Mouse (Mus musculus): ENCODE data around the gene Iqsec1. TPM values are rescaled to one million over a fixed set of nuclear protein-coding genes. Genes with fewer than 3 reads are reported as not detected.
A peak's percentile ranks its signal among the peaks of the same experiment; 100 is the strongest.

Iqsec1 gene
- total RNA-seq, 1 experiment from 2014 or later, result 86.8 TPM

DNA sequence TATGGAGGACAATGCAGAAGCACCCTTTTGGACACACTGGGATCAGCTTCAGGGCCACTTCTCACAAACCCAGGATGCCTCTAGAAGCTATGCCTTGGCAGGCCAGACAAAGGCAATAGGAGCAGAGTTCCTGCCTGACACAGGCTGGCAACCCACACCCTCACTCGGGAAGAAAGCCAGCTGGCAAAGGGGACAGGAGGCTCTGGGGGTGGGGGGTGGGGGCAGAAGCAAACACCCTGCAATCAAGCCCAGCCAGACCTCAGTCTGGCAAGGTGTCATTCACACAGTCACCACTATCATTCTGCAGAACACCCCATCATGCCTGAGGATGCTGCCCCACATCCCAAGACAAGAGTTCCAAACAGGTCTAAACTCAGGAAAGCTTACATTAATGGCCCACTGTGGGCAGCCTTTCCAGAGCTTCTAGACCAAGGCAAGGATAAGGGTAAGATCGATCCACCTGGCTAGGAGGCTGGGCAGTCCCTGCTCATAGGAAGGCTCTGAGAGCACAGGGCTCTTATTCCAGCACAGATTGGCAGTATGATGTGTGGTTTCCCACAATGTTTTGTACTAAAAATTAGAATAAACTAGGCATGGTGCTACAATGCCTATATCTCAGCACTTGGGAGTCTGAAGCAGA lies 283.7 kb downstream of the Iqsec1 start:
- peak; percentile 63 for DNase-seq

DNA sequence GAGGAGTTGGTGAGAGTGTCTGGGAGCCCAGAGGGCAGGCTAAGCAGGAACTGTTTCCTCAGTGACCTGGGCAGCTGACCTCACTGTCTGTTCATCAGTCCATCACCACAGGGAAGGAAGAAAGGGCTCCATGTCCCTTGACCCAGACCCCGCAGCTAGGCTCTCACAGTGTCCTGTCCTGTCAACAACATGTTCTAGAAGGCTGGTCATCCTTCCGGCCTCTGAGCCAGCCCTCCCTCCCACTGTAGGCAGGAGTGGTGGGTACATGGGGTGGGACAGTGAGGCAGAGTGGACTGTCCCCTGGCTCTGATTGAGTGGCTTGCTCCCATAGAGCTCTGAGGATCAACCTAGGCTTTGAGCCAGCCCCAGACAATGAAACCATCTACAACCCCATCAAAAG lies 284.7 kb downstream of the Iqsec1 start:
- DNase-seq, result peak; percentile 49

DNA sequence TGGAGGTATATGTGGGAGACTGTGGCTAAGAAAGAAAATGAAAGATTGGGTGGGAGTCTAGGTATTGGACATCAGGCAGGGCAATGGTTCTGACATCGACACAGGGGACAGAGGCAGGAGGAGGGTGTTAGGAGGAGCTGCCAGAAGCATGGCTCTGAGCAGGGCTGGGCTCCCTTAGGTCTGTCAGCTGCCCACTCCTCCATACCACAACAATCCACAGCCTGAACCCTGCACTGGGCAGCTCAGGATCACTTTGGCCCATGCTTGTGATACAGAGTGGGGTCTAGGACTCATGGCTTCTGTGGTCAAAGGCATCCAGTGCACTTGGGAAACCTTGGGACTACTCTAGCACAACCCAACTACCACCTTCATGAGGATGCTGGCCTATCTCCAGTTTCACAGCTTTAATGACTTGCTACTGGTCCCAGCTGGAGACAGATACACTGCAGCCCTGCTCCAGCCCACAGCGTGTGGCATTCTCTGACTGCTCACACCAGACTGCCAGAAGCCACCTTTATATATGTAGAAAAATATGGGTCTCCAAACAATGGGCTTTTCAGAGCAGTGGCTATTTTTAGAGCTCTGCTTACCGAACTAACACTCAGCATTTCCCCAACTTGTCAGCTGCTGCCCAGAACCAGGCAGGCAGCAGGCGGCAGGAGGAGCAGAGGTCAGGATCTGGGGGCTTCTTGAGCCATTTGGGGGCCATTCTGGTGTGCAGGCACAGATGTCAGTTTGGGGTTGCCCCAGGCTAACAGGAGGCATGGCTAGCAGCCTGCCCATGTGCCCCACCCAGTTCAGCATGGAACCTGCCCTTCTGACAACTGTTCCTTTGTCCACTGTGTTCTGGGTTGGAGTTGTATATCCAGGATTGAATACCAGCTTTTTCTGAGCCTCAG lies 285.4 kb downstream of the Iqsec1 start:
- no peak for DNase-seq

DNA sequence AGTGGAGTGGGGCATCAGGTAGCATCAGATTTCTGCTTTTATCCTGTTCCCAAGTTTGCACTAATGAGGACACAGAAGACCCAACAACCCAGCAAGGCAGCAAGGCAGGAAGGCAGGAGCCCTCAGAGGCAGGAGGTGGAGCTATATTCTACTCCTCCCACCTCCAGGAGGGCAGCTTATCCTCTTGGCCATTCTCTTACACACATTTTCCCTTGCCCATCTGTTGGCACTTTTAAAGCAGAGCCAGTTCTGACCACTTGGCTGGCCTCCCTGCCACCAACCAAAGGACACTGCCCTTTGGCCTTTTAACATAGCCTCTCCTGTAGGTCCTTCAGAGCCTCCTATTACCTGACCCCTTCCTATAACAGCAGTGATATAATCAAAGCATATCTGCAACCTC lies 286.3 kb downstream of the Iqsec1 start:
- DNase-seq, result no peak

DNA sequence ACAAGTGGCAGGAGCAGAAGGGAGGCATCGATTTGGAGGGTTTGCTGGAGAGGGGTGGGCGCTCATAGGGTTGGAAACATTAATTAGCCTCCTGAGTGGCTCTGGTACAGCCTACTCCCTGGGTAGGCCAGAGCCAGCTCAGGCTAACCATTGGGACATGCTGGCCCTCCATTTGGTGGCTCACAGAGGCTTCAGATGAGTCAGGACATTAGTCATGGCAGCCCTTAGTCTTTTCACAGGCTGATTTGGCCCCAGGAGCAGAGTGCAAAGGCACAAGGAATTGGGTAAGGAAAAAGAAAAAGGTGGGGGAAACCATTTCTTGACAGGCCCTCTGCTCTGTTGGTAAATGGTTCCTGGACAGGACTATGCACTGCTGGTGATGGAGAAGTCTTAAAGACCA lies 287.1 kb downstream of the Iqsec1 start:
- DNase-seq, result no peak

DNA sequence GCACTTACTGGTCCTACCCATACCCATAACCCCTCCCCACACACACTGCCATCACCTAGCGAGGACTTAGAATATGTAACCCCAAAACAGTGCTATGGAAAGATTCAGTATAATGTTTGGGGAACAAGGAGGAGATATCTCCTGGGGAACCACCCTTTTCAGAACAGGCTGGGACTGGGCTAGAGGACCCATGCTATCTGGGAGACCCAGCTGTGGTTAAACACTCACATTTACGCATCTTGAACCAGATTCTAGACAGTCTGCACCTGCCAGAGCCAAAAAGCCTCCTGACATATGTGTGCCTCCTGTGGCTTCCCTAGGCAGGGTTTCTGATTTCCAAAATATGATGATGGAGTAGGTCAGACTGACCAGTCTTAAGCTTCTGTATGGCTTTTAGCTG lies 287.7 kb downstream of the Iqsec1 start:
- DNase-seq, result no peak

DNA sequence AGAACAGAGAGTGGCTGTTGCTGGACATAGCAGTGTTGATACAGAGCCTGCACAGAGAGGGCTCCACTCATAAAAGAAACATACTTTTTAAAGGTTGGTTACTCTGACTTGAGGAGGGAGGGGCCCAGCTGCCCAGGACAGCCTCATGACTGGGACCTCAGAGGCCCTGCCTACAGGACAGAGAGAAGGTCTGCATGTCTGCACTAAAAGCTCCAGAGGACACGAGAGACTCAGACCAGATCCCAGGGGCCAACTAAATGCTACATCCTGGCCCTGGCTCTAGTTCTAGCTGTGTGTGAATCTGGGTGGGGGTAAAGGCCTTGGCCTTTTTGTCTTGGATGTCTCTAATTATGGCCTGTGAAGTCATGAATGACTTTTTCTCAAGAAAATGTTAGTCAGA lies 288.4 kb downstream of the Iqsec1 start:
- peak; percentile 47 for DNase-seq

DNA sequence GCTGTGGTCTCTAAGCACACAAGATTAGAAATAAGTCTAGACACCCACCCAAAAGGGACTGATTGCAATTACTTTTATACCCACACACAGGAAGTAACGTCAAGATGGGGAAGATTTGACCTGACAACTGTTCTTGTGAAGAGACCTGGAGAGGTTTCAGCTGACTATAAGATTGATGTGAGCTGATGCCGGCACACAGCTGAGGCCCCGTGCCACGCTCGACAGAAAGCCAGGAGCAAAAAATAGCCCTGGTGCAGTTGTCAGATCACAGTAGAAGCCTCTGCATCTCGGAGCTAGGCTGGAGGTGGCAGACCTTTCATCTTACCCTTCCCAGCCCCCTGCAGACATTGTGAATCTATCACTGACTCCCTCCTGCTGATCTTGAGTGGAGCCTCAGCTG lies 289.6 kb downstream of the Iqsec1 start:
- DNase-seq, result no peak

DNA sequence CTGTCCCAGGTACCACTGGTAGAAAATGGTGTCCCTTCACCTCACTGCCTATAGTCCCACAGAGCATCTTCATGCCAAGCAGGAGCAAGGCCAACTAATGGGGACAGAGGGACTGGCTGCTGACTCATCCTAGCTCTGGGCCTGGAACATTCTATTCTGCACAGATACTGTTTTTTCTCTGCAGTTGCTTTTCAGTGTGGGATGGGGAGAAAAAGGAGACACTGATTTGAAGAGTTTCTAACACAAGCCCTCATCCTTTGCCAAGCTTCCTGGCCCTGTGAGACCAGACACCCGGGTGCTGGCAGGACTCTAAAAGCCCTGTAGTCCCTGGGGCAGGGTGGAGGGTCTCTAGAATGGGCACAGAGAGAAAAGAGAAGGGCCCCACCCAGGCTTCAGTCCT lies 292.7 kb downstream of the Iqsec1 start:
- peak; percentile 54 for DNase-seq

DNA sequence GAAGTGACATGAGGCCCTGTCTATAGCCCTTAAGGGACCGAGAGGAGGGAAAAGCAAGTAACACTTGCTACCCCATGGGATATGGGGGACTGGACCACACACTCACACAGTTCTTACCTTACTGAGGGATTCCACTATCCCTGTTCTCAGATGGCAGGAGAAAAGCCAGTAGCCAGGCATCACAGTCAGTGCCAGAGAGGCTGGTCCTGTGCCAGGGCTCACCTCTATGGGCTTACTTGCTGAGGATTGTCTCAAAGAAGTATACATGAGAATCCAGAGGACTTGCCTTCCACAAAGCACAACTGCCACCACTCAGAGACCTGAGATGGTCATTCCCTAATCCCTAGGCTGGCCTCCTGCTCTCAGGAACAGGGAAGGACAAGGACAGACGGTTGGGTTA lies 296.1 kb downstream of the Iqsec1 start:
- DNase-seq, result no peak

DNA sequence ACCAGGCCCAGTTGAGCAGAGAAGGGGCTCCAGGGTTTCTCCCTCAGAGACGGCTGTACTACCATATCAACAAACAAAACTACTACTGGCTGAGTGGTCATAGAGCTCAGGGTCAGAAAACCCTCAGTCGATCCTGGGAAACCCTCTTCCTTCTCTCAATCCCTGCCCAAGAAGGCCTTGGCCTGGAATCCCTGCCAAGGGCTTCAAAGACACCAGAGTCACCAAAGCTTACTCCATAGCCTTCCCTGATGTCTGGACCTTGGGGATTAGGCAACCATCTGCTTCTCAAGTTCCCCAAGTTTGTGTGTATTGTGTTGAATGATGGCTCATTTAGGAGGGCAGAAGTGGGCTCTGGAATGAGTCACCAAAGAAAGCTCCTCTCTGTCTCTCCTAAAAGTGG lies 296.6 kb downstream of the Iqsec1 start:
- peak; percentile 61 for DNase-seq

DNA sequence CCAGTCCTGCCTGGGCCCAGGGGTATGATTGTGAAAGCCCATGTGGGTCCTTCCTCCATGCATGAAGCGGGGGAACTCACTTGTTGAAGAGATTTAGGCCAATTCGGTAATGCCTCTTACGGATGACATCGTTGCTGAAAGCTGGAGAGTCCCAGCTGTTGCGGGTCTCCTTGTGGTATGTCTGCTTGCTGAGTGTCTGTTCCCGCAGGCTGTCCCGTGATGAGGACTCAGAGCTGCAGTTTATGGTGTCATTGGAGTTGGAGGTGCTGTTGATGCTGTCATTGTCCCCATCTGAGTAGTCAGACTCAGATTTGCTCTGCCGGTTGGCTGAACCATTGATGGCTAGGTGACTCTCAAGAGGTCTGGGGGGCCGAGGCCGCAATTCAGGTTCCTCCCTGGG lies 299.0 kb downstream of the Iqsec1 start:
- no peak for DNase-seq

DNA sequence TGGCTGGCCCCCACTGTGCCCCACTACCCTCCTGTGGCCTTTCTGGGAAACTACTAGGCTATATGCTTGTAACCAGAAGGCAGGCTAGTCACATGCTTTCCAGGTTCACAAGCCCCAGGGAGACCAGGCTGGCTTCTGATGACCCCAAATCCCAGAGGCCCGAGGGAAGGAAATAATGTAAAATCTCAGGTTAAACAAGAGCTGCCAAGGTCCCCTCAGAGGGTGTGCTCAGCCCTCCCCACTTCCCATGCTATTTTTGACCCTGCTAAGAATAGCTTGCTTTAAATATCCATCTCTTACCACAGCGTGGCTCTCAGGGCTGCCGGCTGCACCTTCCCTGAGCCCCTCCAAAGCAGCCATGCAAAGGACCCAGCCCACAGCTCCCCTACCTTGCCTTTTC lies 299.7 kb downstream of the Iqsec1 start:
- DNase-seq, result no peak

DNA sequence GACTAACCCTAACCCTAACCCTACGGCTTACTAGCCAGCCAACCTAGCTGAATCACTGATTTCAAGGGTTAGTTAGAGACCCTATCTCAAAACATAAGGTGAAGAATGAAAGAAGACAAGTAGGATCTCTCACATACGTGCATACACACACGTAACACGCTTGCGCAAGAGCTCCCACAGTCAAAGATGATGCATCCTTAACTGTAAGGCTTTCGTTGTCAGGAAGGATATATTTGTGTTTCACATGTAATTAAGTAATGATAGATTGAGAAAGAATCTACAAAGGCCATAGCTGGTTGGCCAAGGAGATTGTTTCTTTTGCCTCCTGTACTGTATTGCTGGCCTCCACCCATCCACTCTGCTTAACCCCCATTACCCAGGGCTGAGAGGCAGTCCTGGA lies 300.5 kb downstream of the Iqsec1 start:
- DNase-seq, result no peak

DNA sequence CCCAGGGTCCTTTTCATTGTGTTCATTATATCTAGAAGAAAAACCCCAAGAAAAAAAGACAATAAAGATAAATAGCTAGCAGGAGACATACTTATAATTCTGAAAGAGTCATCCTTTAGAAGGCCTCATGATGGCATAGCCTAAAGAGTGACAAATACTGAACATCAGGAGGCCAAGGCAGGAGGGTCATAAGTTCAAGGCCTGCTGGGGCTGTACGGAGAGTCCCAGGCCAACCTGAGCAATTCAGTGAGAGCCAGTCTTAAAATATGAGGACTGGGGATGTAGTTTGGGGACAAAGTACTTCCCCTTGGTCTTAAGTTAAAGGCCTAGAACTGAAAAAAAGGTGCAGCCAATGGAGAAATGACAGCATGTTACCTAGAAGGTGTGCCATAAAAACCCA lies 301.7 kb downstream of the Iqsec1 start:
- DNase-seq, result no peak

DNA sequence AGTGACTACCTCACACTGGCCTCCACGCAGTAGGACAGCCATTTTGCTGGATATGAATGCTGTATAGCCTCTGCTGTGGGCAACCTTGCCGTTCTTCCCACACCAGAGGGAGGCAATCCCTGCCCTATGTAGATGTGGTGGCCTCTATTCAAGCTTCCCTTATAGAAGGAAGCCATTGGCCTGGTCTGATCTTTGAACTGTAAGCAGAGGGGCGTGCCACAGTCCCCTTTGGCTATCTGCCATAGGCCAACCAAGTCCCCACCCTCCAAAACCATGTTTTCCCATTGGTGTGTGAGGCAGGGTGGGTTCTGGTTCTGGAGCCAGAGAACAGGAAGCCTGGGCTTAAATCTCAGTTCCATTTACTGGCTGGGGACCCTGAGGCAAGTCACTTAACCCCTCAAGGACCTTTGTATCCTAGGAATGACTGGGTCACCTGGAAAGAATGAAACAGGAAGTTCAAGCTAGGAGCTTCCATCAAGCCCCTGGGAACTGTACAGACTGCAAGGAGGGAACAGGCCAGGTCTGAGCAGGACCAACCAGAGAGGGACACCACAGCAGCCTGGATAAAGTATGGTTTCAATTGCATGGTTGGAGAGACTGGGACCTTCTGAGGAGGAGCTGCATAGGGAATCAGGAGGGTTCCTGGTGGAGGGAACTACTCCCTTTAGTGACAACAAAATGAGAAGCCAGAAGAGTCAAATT lies 304.5 kb downstream of the Iqsec1 start:
- DNase-seq, result no peak

DNA sequence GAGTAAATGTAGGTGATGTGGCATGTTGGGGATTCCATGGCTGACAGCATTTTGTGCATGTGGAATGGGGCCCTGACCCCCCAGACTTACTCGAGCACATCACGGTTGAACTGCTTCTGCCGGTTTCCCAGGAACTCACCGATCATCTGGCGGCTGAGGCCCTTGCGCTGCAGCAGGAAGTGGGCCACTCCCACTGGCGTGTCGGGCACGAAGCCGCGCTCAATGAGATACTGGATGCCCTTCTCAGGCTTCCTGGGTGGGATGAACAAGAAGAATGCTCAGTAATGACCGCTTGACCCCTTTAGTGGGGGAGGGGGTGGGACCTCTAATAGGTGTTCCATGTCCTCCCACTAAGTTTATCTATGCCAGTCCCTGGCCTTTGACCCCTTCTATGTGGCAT lies 308.1 kb downstream of the Iqsec1 start:
- no peak for DNase-seq

DNA sequence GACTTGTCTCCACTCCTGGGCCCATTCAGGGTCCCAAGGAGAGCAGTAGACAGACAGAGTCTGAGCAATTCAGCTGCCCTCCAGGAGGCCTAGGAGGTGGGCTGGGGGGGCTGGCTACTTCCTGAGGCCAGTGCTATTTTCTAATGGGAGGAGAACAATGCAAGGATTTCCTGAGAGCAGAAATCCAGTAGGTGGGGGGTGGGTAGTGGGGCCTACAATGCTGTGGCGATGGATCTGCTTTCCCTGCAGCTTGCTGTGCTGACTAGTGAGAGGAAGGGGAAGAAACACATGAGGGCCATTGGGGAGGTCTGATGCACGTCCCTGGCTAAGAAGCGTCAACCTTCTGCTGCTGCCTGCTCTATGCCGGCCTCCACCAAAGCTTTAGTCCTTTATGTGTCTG lies 309.7 kb downstream of the Iqsec1 start:
- DNase-seq, result peak; percentile 49

DNA sequence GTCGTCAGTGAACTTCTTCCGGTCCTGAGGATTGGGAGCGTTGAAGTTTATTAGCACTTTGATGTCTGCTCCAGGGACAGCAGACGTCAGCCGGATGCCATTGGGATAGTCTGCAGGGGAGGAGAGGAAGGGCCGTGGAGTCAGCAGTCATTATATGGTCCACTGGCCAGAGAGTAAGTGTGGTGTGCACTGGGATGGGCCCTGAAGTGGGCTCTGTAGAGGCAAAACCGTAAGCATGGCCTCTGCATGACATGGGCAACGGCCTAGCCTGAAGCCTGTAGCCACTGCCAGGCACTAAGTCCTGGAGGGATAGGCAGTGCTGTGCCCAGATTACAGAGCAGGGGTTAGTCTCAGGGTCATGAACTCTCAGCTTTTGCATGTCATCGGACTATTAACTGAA lies 319.8 kb downstream of the Iqsec1 start:
- no peak for DNase-seq

DNA sequence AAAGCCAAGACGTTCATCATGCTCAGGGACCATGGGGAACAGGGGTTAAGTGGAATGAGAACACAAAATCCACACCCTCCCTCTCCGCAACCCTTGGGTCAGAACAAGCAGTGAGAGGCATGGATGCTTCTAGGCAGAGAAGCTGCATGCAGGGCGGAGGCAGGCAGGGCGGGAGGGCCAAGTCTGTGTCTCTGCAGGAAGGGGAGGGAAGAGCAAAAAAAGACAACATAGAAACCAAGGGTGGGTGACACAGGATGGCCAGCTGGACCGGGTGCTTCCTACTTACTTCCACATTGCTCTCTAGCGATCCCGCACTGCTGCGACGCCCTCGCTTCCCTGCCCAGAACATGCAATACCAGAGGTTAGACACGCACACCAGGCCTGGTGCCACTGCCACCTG lies 324.7 kb downstream of the Iqsec1 start:
- peak; percentile 35 for DNase-seq

DNA sequence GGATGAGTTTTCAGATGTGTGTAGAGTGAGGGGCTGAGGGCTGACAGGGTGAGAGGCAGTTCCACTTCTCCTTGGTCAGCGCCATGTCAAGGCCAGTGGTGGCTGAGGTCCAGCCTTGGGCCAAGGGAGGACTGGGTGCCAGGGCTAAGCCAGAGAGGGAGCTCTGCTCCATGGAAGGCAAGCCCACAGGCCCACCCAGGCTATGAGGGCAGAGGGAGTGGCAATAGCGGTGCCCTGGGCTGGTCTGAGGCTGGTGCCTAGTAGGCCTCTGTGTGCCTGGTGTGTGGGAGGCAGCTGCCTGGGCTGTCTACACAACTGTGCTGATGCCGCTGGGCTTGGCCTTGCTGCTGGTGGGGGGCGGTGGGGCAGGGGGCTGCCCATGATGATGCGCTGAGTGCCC lies 326.3 kb downstream of the Iqsec1 start:
- DNase-seq, result peak; percentile 42

DNA sequence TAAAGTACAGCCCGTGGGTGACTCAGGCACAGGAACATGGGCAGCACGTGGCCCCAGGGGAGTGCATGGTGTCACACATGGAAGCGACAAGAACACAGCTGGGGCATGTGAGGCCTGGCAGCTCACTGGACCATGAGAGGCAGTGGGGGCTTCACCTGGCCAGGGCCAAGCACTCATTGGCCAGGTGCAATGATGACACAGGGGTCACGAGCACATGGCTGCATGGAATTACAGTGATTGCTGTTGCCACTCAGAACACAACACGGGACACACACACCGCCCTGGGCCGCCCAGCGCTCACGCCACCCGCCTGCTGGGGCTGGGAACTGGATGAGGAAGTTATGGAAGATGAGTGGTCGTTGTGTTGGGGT lies 327.5 kb downstream of the Iqsec1 start:
- DNase-seq, result no peak

DNA sequence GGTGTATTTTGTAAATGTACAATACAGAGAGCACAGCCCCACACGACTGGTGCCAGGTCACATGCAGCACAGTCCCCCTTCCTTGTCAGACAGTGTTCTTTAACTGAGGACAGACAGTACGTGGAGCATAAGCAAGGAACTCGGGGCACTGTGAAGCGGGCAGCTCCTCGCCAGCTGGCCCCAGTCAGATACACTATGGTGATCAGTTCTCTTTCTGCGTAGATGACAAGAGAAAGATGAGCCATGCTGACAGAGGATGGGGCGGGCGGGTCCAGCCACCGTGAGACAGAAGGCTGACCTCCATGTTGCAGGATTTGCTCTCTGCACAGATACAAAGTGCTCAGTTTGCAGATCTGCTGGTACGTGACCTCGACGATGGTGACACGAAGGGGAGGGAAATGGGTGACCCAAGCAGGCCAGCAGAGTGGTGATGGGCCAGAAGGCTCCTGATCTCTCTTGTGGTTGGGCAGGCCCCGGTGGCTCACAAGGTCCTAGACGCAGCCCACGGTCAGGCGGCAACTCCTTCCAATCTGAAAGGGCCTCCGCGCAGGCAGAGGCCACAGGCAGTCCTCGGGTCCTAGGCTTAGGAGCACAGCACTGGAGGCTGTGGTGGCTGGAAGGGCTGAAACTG lies 328.0 kb downstream of the Iqsec1 start:
- DNase-seq, result peak; percentile 50

Data from adrenal gland, postnatal 14 days (tissue).